ENCODE assay signal across 10 mouse cellular contexts in the genomic region with DNA sequence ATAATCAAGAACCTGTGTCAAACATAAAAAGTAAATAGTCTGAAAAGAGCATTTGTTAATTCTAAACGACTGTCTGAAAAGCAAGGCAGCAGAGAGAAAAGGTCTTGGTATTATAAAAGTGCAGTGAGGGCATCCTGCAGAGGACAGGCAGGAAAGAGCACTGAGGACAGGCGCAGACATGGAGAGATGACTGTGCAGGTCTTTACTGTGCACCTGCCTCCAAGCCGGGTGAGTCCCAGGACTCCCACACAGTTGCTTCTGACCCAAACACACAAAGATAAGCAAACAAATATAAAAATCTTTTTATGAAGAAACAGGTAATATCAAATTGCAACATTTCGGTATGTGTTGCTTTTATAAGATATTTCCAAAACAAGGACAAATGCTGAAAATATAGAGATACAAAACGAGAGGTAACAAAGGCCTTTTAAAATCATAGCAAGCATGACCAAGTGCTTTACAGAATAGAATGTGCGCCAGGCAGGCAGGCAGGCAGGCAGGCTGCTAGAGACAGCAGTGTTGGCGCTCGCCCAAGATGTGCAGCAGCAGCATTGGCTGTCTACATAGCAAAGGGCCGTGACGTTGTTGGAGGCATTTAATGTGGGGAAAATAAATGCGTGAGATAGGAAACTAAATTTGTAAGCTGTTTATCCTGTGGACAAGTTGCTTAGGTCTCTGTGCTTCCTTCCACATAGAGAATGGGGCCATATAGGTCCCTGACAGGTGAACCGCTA. TPM values are rescaled to one million over a fixed set of nuclear protein-coding genes. Genes with fewer than 3 reads are reported as not detected.
DNase-seq lines count a peak whose midpoint lies in the region; ATAC-seq and TF ChIP-seq lines count a peak whose summit lies in the region.
"Had no signal": no experiment of that assay in that cellular context is flagged by ENCODE, and none has a peak within 500 bp of the region (broad histone marks: within the 10 kb centered on the region; RNA-seq: fewer than 3 reads in every experiment).

No protein-coding gene starts in this region.

- 0 out of 2 replicates have a peak, but pooled peaks cover 4% of the 10 kb centered on the region for H3K9me3 ChIP-seq in heart, embryonic 14.5 days (ENCODE audit: control insufficient read depth, low read length)
- no peaks in the 10 kb centered on the region for H3K9me3 ChIP-seq in heart, embryonic 11.5 days (replicated peaks; ENCODE audit: control insufficient read depth, low read length)
- no peaks in the 10 kb centered on the region for H3K9me3 ChIP-seq in neural tube, embryonic 11.5 days (ENCODE audit: control insufficient read depth, low read length)
- H3K9me3 ChIP-seq in hindbrain, postnatal 0 days (ENCODE audit: low read length) = no peaks in the 10 kb centered on the region
- H3K9me3 ChIP-seq: embryonic facial prominence, embryonic 12.5 days had no signal

- no peak for TF ChIP-seq CTCF in hindbrain, postnatal 0 days (IDR thresholded peaks at IDR 0.05; ENCODE audit: low read depth)

- H3K4me3 ChIP-seq in heart, embryonic 14.5 days (ENCODE audit: control insufficient read depth in 1 of 2, insufficient read depth in 1 of 2, low read depth in 1 of 2, low read length in 2 of 2) = no peak overlapping the region
- no peak overlapping the region for H3K4me3 ChIP-seq in heart, embryonic 11.5 days (ENCODE audit: low read depth, low read length)
- no peak overlapping the region for H3K4me3 ChIP-seq in neural tube, embryonic 11.5 days (ENCODE audit: low read depth, low read length)
- H3K4me3 ChIP-seq in hindbrain, postnatal 0 days (ENCODE audit: low read length) = no peak overlapping the region
- H3K4me3 ChIP-seq: embryonic facial prominence, embryonic 12.5 days had no signal

- peaks cover 72% of the 10 kb centered on the region for H3K36me3 ChIP-seq in heart, embryonic 14.5 days (ENCODE audit: control insufficient read depth, insufficient read depth, low read length)
- peaks cover 10% of the 10 kb centered on the region for H3K36me3 ChIP-seq in heart, embryonic 11.5 days (ENCODE audit: control insufficient read depth, insufficient read depth, low read length)
- H3K36me3 ChIP-seq in neural tube, embryonic 11.5 days (ENCODE audit: control insufficient read depth, insufficient read depth, low read length) = peaks cover 10% of the 10 kb centered on the region
- peaks cover 46% of the 10 kb centered on the region; the same call in 1 of the 2 replicates for H3K36me3 ChIP-seq in hindbrain, postnatal 0 days (ENCODE audit: insufficient read depth, low read length)

- peaks cover 0 to 5% of the 10 kb centered on the region in 2 experiments; a peak in 1 of 4 replicates for H3K4me1 ChIP-seq in heart, embryonic 14.5 days (ENCODE audit: control insufficient read depth in 2 of 2, insufficient read depth in 2 of 2, low read length in 2 of 2)
- no peaks in the 10 kb centered on the region for H3K4me1 ChIP-seq in heart, embryonic 11.5 days (ENCODE audit: control insufficient read depth, insufficient read depth, low read length)
- H3K4me1 ChIP-seq in neural tube, embryonic 11.5 days (ENCODE audit: control insufficient read depth, insufficient read depth, low read length) = no peaks in the 10 kb centered on the region
- H3K4me1 ChIP-seq in hindbrain, postnatal 0 days (ENCODE audit: insufficient read depth, low read length) = no peaks in the 10 kb centered on the region
- H3K4me1 ChIP-seq: embryonic facial prominence, embryonic 12.5 days had no signal

- 63% methylated on average over 12 of the region's 12 CpGs for WGBS in heart, embryonic 14.5 days
- WGBS in heart, embryonic 11.5 days (ENCODE audit: insufficient replicate concordance) = 87% methylated on average over 12 of the region's 12 CpGs
- WGBS in neural tube, embryonic 11.5 days = 89% methylated on average over 12 of the region's 12 CpGs
- WGBS in hindbrain, postnatal 0 days = 38% methylated on average over 12 of the region's 12 CpGs

- ATAC-seq in heart, embryonic 14.5 days (ENCODE audit: insufficient number of reproducible peaks, insufficient read depth, low FRiP score, low read depth) = peak; percentile 72; the same call in 1 of the 2 replicates
- no peak for ATAC-seq in heart, embryonic 11.5 days (replicated peaks; ENCODE audit: insufficient number of reproducible peaks, low FRiP score, low TSS enrichment)
- 0 out of 2 replicates have a peak, but pooled peaks have one; percentile 53 for ATAC-seq in neural tube, embryonic 11.5 days (ENCODE audit: insufficient read depth, low FRiP score, low TSS enrichment)
- peak; percentile 89 for ATAC-seq in hindbrain, postnatal 0 days

- no peak overlapping the region for H3K9ac ChIP-seq in heart, embryonic 14.5 days (ENCODE audit: low read length)
- no peak overlapping the region for H3K9ac ChIP-seq in heart, embryonic 11.5 days (ENCODE audit: low read depth, low read length)
- H3K9ac ChIP-seq in neural tube, embryonic 11.5 days (ENCODE audit: low read length) = no peak overlapping the region
- H3K9ac ChIP-seq in hindbrain, postnatal 0 days (replicated peaks; ENCODE audit: low read length) = no peak overlapping the region
- H3K9ac ChIP-seq: embryonic facial prominence, embryonic 12.5 days had no signal

- no peak for DNase-seq in neural tube, embryonic 11.5 days (ENCODE audit: low spot score)
- no peak for DNase-seq in neural tube, embryonic 10.5 days (ENCODE audit: extremely low spot score, low spot score)
- DNase-seq in hindbrain, postnatal 0 days (ENCODE audit: low spot score) = peak; percentile 88
- peak; percentile 37 for DNase-seq in right cerebral cortex, postnatal 25 days
- no peak for DNase-seq in kidney, adult 8-10 months
- no peak for DNase-seq in retina, postnatal 1 day

- H3K27ac ChIP-seq in heart, embryonic 14.5 days (replicated peaks in 1 of 2; ENCODE audit: control insufficient read depth in 1 of 2, insufficient read depth in 1 of 2, low read depth in 2 of 2, low read length in 2 of 2) = peak overlapping the region in 1 of 2 experiments; percentile 47; a peak in 1 of 4 replicates
- H3K27ac ChIP-seq in heart, embryonic 11.5 days (ENCODE audit: low read depth, low read length) = no peak overlapping the region
- H3K27ac ChIP-seq in neural tube, embryonic 11.5 days (ENCODE audit: low read depth, low read length) = no peak overlapping the region
- H3K27ac ChIP-seq in hindbrain, postnatal 0 days = no peak overlapping the region
- H3K27ac ChIP-seq: embryonic facial prominence, embryonic 12.5 days; kidney, postnatal 0 days had no signal

- H3K27me3 ChIP-seq in heart, embryonic 14.5 days (ENCODE audit: control insufficient read depth, insufficient read depth, low read length) = no peaks in the 10 kb centered on the region
- no peaks in the 10 kb centered on the region for H3K27me3 ChIP-seq in heart, embryonic 11.5 days (ENCODE audit: control insufficient read depth, insufficient read depth, low read length)
- H3K27me3 ChIP-seq in neural tube, embryonic 11.5 days (ENCODE audit: control insufficient read depth, insufficient read depth, low read length) = no peaks in the 10 kb centered on the region
- H3K27me3 ChIP-seq in hindbrain, postnatal 0 days (ENCODE audit: insufficient read depth, low read length) = no peaks in the 10 kb centered on the region
- H3K27me3 ChIP-seq: embryonic facial prominence, embryonic 12.5 days had no signal

- no peak overlapping the region for H3K4me2 ChIP-seq in heart, embryonic 14.5 days (ENCODE audit: low read length)
- no peak overlapping the region for H3K4me2 ChIP-seq in heart, embryonic 11.5 days
- H3K4me2 ChIP-seq in neural tube, embryonic 11.5 days (ENCODE audit: low read depth) = no peak overlapping the region
- no peak overlapping the region for H3K4me2 ChIP-seq in hindbrain, postnatal 0 days (ENCODE audit: low read depth, low read length)
- H3K4me2 ChIP-seq: embryonic facial prominence, embryonic 12.5 days had no signal

RNA-seq across cellular contexts. Expression of a gene that starts 35.4 kb away (rescaled TPM):
- 8.2 and 9.8 TPM in 2 replicates for polyA plus RNA-seq in heart, embryonic 14.5 days (2014; fragmentation: Nextera tagmentation; extraction: Ambion mirVana)
- 12.3 and 13.3 TPM in 2 replicates for polyA plus RNA-seq in heart, embryonic 11.5 days (2014; fragmentation: Nextera tagmentation; extraction: Ambion mirVana)
- 20.4 and 22.5 TPM in 2 replicates for polyA plus RNA-seq in neural tube, embryonic 11.5 days (2014; fragmentation: Nextera tagmentation; extraction: Ambion mirVana)
- total RNA-seq in hindbrain, postnatal 0 days (2014; rRNA removed) = 21.7 and 24.9 TPM in 2 replicates
- polyA plus RNA-seq in hindbrain, postnatal 0 days (2015; fragmentation: Nextera tagmentation; extraction: Ambion mirVana) = 16.3 and 16.9 TPM in 2 replicates

Comparison
In these comparisons a context has a peak if more than half of its experiments do, and no peak if none do; other contexts are left out.
1. DNase-seq: peak in hindbrain, postnatal 0 days (single experiment) and right cerebral cortex, postnatal 25 days (single experiment); none in neural tube, embryonic 11.5 days (single experiment), neural tube, embryonic 10.5 days (single experiment), kidney, adult 8-10 months (0 of 2) and retina, postnatal 1 day (single experiment).